Mouse (Mus musculus): ENCODE results near the gene Tfap2a. TPM values are rescaled to one million over a fixed set of nuclear protein-coding genes. Genes with fewer than 3 reads are reported as not detected.

Tfap2a gene
- 7.3 and 9.1 TPM in 2 replicates for polyA plus RNA-seq (2014; fragmentation: Nextera tagmentation; extraction: Ambion mirVana)

GRCm38 (mm10) chr13:40738196-40738880, at the start of gene Tfap2a:
Gene Tfap2a, minus strand, starts transcription at chr13:40738376.
- Histone ChIP-seq H3K27me3 (ENCODE audit: control insufficient read depth, insufficient read depth, low read length) (peaks cover 64% of the 10 kb centered on the region), H3K36me3 (ENCODE audit: control insufficient read depth, insufficient read depth, low read length) (no peaks in the 10 kb centered on the region), H3K4me3 (ENCODE audit: low read depth, low read length) (no peak within 1 kb of the TSS; the same call in 1 of the 2 replicates), H3K9me3 (ENCODE audit: control insufficient read depth, low read length) (no peaks in the 10 kb centered on the region), H3K9ac (replicated peaks; ENCODE audit: low read depth, low read length) (no peak within 1 kb of the TSS), H3K4me1 (ENCODE audit: control insufficient read depth, insufficient read depth, low read length) (no peaks in the 10 kb centered on the region), H3K27ac (ENCODE audit: low read depth, low read length) (no peak within 1 kb of the TSS), H3K4me2 (ENCODE audit: low read depth, low read length) (0 out of 2 replicates have a peak within 1 kb of the TSS, but pooled peaks have one; percentile 3)
- 1% methylated on average over 29 of the region's 30 CpGs for WGBS
- no peak for ATAC-seq (ENCODE audit: low read depth)

GRCm38 (mm10) chr13:40784202-40784771, 46.1 kb upstream of the Tfap2a start:
- no peak overlapping the region for H3K9ac ChIP-seq (replicated peaks; ENCODE audit: low read depth, low read length)
- H3K4me2 ChIP-seq (ENCODE audit: low read depth, low read length) = no peak overlapping the region
- no peak overlapping the region for H3K4me3 ChIP-seq (ENCODE audit: low read depth, low read length)
- H3K27me3 ChIP-seq (ENCODE audit: control insufficient read depth, insufficient read depth, low read length) = no peaks in the 10 kb centered on the region
- no peaks in the 10 kb centered on the region for H3K36me3 ChIP-seq (ENCODE audit: control insufficient read depth, insufficient read depth, low read length)
- H3K9me3 ChIP-seq (ENCODE audit: control insufficient read depth, low read length) = no peaks in the 10 kb centered on the region
- no peaks in the 10 kb centered on the region for H3K4me1 ChIP-seq (ENCODE audit: control insufficient read depth, insufficient read depth, low read length)
- no peak overlapping the region for H3K27ac ChIP-seq (ENCODE audit: low read depth, low read length)
- no peak for ATAC-seq (ENCODE audit: low read depth)
- 45% methylated on average over 8 of the region's 8 CpGs for WGBS

GRCm38 (mm10) chr13:40757995-40758394, 19.8 kb upstream of the Tfap2a start:
- H3K27ac ChIP-seq (ENCODE audit: low read depth, low read length) = no peak overlapping the region
- H3K4me1 ChIP-seq (ENCODE audit: control insufficient read depth, insufficient read depth, low read length) = no peaks in the 10 kb centered on the region
- no peak overlapping the region for H3K4me2 ChIP-seq (ENCODE audit: low read depth, low read length)
- H3K9ac ChIP-seq (replicated peaks; ENCODE audit: low read depth, low read length) = no peak overlapping the region
- H3K4me3 ChIP-seq (ENCODE audit: low read depth, low read length) = no peak overlapping the region
- no peaks in the 10 kb centered on the region for H3K36me3 ChIP-seq (ENCODE audit: control insufficient read depth, insufficient read depth, low read length)
- ATAC-seq (ENCODE audit: low read depth) = no peak
- H3K27me3 ChIP-seq (ENCODE audit: control insufficient read depth, insufficient read depth, low read length) = no peaks in the 10 kb centered on the region
- H3K9me3 ChIP-seq (ENCODE audit: control insufficient read depth, low read length) = no peaks in the 10 kb centered on the region

GRCm38 (mm10) chr13:40756356-40756755, 18.2 kb upstream of the Tfap2a start:
- WGBS = 70% methylated on average over 7 of the region's 7 CpGs
- no peaks in the 10 kb centered on the region for H3K4me1 ChIP-seq (ENCODE audit: control insufficient read depth, insufficient read depth, low read length)
- no peaks in the 10 kb centered on the region for H3K27me3 ChIP-seq (ENCODE audit: control insufficient read depth, insufficient read depth, low read length)
- H3K9ac ChIP-seq (replicated peaks; ENCODE audit: low read depth, low read length) = no peak overlapping the region
- no peak overlapping the region for H3K27ac ChIP-seq (ENCODE audit: low read depth, low read length)
- H3K9me3 ChIP-seq (ENCODE audit: control insufficient read depth, low read length) = no peaks in the 10 kb centered on the region
- no peaks in the 10 kb centered on the region for H3K36me3 ChIP-seq (ENCODE audit: control insufficient read depth, insufficient read depth, low read length)
- H3K4me3 ChIP-seq (ENCODE audit: low read depth, low read length) = no peak overlapping the region
- ATAC-seq (ENCODE audit: low read depth) = no peak
- no peak overlapping the region for H3K4me2 ChIP-seq (ENCODE audit: low read depth, low read length)

GRCm38 (mm10) chr13:40754091-40754490, 15.9 kb upstream of the Tfap2a start:
- H3K4me2 ChIP-seq (ENCODE audit: low read depth, low read length) = no peak overlapping the region
- no peak for ATAC-seq (ENCODE audit: low read depth)
- peaks cover 2% of the 10 kb centered on the region; the same call in 1 of the 2 replicates for H3K27me3 ChIP-seq (ENCODE audit: control insufficient read depth, insufficient read depth, low read length)
- H3K9ac ChIP-seq (replicated peaks; ENCODE audit: low read depth, low read length) = no peak overlapping the region
- H3K36me3 ChIP-seq (ENCODE audit: control insufficient read depth, insufficient read depth, low read length) = no peaks in the 10 kb centered on the region
- no peak overlapping the region for H3K27ac ChIP-seq (ENCODE audit: low read depth, low read length)
- H3K4me3 ChIP-seq (ENCODE audit: low read depth, low read length) = no peak overlapping the region
- WGBS = 95% methylated on average over 10 of the region's 10 CpGs
- H3K9me3 ChIP-seq (ENCODE audit: control insufficient read depth, low read length) = no peaks in the 10 kb centered on the region
- no peaks in the 10 kb centered on the region for H3K4me1 ChIP-seq (ENCODE audit: control insufficient read depth, insufficient read depth, low read length)

- no peak overlapping the region for H3K27ac ChIP-seq (ENCODE audit: low read depth, low read length)
- ATAC-seq (ENCODE audit: low read depth) = no peak
- 91% methylated on average over 10 of the region's 10 CpGs for WGBS
These were observed 13.7 kb upstream of the Tfap2a start for GRCm38 (mm10) chr13:40751889-40752288.

GRCm38 (mm10) chr13:40749603-40749905, 11.4 kb upstream of the Tfap2a start:
- WGBS = 63% methylated on average over 9 of the region's 9 CpGs
- Histone ChIP-seq H3K36me3 (ENCODE audit: control insufficient read depth, insufficient read depth, low read length) (no peaks in the 10 kb centered on the region), H3K4me2 (ENCODE audit: low read depth, low read length) (no peak overlapping the region), H3K4me1 (ENCODE audit: control insufficient read depth, insufficient read depth, low read length) (no peaks in the 10 kb centered on the region), H3K27ac (ENCODE audit: low read depth, low read length) (no peak overlapping the region), H3K4me3 (ENCODE audit: low read depth, low read length) (no peak overlapping the region), H3K27me3 (ENCODE audit: control insufficient read depth, insufficient read depth, low read length) (peaks cover 14% of the 10 kb centered on the region), H3K9me3 (ENCODE audit: control insufficient read depth, low read length) (no peaks in the 10 kb centered on the region), H3K9ac (replicated peaks; ENCODE audit: low read depth, low read length) (no peak overlapping the region)
- ATAC-seq (ENCODE audit: low read depth) = no peak

More at GRCm38 (mm10) chr13:40751889-40752288, 13.7 kb upstream of the Tfap2a start:
- Histone ChIP-seq H3K9ac (replicated peaks; ENCODE audit: low read depth, low read length) (no peak overlapping the region), H3K4me3 (ENCODE audit: low read depth, low read length) (no peak overlapping the region), H3K9me3 (ENCODE audit: control insufficient read depth, low read length) (no peaks in the 10 kb centered on the region), H3K36me3 (ENCODE audit: control insufficient read depth, insufficient read depth, low read length) (no peaks in the 10 kb centered on the region), H3K4me2 (ENCODE audit: low read depth, low read length) (no peak overlapping the region), H3K4me1 (ENCODE audit: control insufficient read depth, insufficient read depth, low read length) (no peaks in the 10 kb centered on the region), H3K27me3 (ENCODE audit: control insufficient read depth, insufficient read depth, low read length) (peaks cover 2% of the 10 kb centered on the region; the same call in 1 of the 2 replicates)

- H3K4me3 ChIP-seq (ENCODE audit: low read depth, low read length) = no peak overlapping the region
- no peak overlapping the region for H3K9ac ChIP-seq (replicated peaks; ENCODE audit: low read depth, low read length)
- H3K9me3 ChIP-seq (ENCODE audit: control insufficient read depth, low read length) = no peaks in the 10 kb centered on the region
- H3K27ac ChIP-seq (ENCODE audit: low read depth, low read length) = no peak overlapping the region
- ATAC-seq (ENCODE audit: low read depth) = peak; percentile 34; the same call in 1 of the 2 replicates
- H3K4me1 ChIP-seq (ENCODE audit: control insufficient read depth, insufficient read depth, low read length) = no peaks in the 10 kb centered on the region
- peaks cover 19% of the 10 kb centered on the region for H3K27me3 ChIP-seq (ENCODE audit: control insufficient read depth, insufficient read depth, low read length)
- H3K36me3 ChIP-seq (ENCODE audit: control insufficient read depth, insufficient read depth, low read length) = no peaks in the 10 kb centered on the region
- H3K4me2 ChIP-seq (ENCODE audit: low read depth, low read length) = 0 out of 2 replicates have a peak overlapping the region, but pooled peaks have one; percentile 15
- 12% methylated on average over 19 of the region's 19 CpGs for WGBS
These were observed 10.8 kb upstream of the Tfap2a start for GRCm38 (mm10) chr13:40748785-40749602.
